Mouse (Mus musculus) forebrain, postnatal 0 days (tissue): ENCODE data around the gene Ccdc36. TPM values are rescaled to one million over a fixed set of nuclear protein-coding genes. Genes with fewer than 3 reads are reported as not detected.
A peak's percentile ranks its signal among the peaks of the same experiment; 100 is the strongest.

Experiments
- ATAC-seq: fragments of 200-750 bp; cut with Nextera tagmentation; 2 replicates; pipeline ENCODE4 v1.8.0; 2017; ENCODE audit warnings: mild to moderate bottlenecking, moderate library complexity
- DNase-seq: peaks from one replicate; pipeline ENCODE4 v3.0.0-alpha.2; 2015
- H3K27ac ChIP-seq: fragments of 300-500 bp; sonication (generic); 2 replicates; pipeline ENCODE4 v1.5.1; 2014; ENCODE audit warnings: low read depth, mild to moderate bottlenecking, antibody characterized with exemption, low read length, moderate library complexity, mixed read lengths
- H3K27me3 ChIP-seq: fragments of 300-500 bp; sonication (generic); 2 replicates; pipeline ENCODE4 v1.6.1; 2014; ENCODE audit warnings: mild to moderate bottlenecking, low read length, mixed read lengths; ENCODE audit not compliant: insufficient read depth
- H3K36me3 ChIP-seq: fragments of 300-500 bp; sonication (generic); 2 replicates; pipeline ENCODE4 v1.6.1; 2014; ENCODE audit warnings: mild to moderate bottlenecking, moderate library complexity; ENCODE audit not compliant: insufficient read depth
- H3K4me1 ChIP-seq: fragments of 300-500 bp; sonication (generic); 2 replicates; pipeline ENCODE4 v1.6.1; 2014; ENCODE audit warnings: antibody characterized with exemption; ENCODE audit not compliant: insufficient read depth
- H3K4me2 ChIP-seq: fragments of 300-500 bp; sonication (generic); 2 replicates; pipeline ENCODE4 v1.6.1; 2014; ENCODE audit warnings: low read depth, mild to moderate bottlenecking, moderate library complexity
- H3K4me3 ChIP-seq: fragments of 300-500 bp; sonication (generic); 2 replicates; pipeline ENCODE4 v1.5.1; 2014; ENCODE audit warnings: low read depth, low read length, mixed read lengths
- H3K9ac ChIP-seq: fragments of 300-500 bp; sonication (generic); 2 replicates; pipeline ENCODE4 v1.6.1; 2014; ENCODE audit warnings: mild to moderate bottlenecking
- H3K9me3 ChIP-seq: fragments of 300-500 bp; sonication (generic); 2 replicates; pipeline ENCODE4 v1.6.1; 2016; ENCODE audit warnings: low read length
- CTCF ChIP-seq: sonication (generic); IDR thresholded peaks from 2 replicates; pipeline ENCODE4 v1.5.1; 2016; ENCODE audit warnings: antibody characterized with exemption, control low read depth, low read depth
- whole genome bisulfite sequencing: fragments of 180-500 bp; shearing (Covaris S2); extraction: QIAGEN DNeasy Blood & Tissue Kit; methylation state at CpG from one replicate; pipeline ENCODE4 v1.1.7; 2014; 5-methylcytosine and 5-hydroxymethylcytosine counted together
- polyA plus RNA-seq: library from polyadenylated mRNA; unstranded; fragments of >200 nt; fragmentation: Nextera tagmentation; extraction: Ambion mirVana; gene quantifications from 2 replicates; pipeline ENCODE4 v1.2.1, GENCODE M21; 2015
- total RNA-seq: library from RNA; depleted of rRNA; stranded (reverse); fragments of >200 nt; gene quantifications from 2 replicates; pipeline ENCODE4 v1.2.3, GENCODE M21; 2014

Ccdc36 gene
- total and polyA plus RNA-seq, 2 experiments from 2014 or later: 1.8 TPM

DNA sequence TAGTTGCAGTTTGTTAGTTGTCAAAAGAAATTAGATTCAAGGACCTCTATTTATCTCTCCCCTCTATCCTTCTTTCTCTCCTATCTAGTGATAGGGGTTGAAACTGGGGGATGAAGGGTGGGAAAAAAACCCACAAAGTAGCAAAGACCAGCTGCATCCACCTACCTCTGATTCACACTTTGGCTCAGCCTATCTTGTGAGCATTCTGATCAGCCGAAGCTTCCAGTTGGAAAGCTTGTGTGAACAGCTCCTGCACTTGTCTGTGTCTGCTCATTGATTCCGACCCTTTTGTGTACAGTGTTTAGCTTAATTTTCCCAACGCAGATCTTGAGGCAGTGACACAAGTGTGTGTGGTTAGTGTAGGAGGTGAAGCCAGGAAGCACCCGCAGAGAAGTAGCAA, 25.2 kb upstream of the Ccdc36 start:
- Histone ChIP-seq H3K9me3 (no peaks in the 10 kb centered on the region), H3K27ac (peak overlapping the region; percentile 82), H3K4me3 (no peak overlapping the region), H3K9ac (0 out of 2 replicates have a peak overlapping the region, but pooled peaks have one; percentile 18), H3K4me2 (peak overlapping the region; percentile 78), H3K36me3 (0 out of 2 replicates have a peak, but pooled peaks cover under 1% of the 10 kb centered on the region), H3K27me3 (no peaks in the 10 kb centered on the region), H3K4me1 (peaks cover 32% of the 10 kb centered on the region)
- no peak for ATAC-seq
- no peak for TF ChIP-seq CTCF
- WGBS: 54% methylated on average over 4 of the region's 4 CpGs
- DNase-seq: peak; percentile 14

DNA sequence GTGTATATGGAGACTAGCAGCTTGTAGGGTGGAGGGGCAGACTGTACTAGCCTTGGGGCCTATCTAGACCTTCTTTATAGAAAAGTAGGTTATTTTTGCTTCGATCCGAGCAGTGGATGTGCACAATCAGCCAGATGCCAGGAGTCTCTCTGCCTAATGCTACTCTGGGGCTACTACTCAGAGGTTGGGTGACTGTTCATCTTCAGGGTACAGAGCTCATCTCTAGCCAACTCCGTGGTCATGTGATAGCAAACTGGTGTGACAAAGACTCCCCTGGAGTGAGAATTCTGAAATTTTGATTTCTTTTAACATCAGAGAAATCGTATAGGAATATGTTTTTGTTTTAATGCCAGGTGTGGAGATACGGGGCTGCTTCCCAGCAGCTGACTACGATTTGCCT, 24.6 kb upstream of the Ccdc36 start:
- Histone ChIP-seq H3K9me3 (no peaks in the 10 kb centered on the region), H3K4me2 (peak overlapping the region; percentile 78), H3K9ac (peak overlapping the region; percentile 75), H3K4me3 (peak overlapping the region; percentile 67), H3K4me1 (peaks cover 32% of the 10 kb centered on the region), H3K36me3 (peaks cover 6% of the 10 kb centered on the region; the same call in 1 of the 2 replicates), H3K27ac (peak overlapping the region; percentile 82), H3K27me3 (no peaks in the 10 kb centered on the region)
- ATAC-seq: peak; percentile 58
- 29% methylated on average over 6 of the region's 6 CpGs for WGBS
- DNase-seq: no peak
- TF ChIP-seq CTCF: no peak

DNA sequence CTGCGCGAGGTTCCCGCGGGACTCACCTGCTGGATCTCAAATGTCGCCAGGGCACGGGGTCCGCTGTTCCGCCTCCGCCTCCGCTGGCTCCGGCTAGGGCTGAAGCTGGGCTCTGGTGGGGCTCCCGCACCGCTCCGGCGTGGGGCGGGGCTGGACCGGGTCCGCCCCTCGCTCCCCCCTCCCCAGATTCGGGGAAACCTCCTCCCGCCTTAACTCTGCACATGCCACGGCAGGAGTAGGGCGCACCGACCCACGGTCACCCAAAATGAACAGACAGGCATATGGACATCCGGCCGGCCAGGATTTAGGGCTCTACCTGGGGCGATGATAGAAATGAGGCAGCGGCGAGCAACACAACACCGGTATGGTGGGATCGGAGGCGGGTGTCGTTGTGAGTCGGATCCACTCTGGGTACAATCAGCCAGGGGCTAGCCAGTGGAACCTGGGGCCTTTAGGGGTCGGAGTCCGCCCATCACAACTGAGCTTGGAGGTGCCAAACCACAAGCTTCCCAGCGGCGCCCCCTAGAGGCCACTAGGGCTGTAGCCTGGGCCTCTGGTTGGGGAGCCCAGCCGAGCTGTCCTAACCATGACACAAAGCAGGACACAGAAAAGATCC, 24.1 kb upstream of the Ccdc36 start:
- TF ChIP-seq CTCF: peak; percentile 92
- ATAC-seq: peak; percentile 91
- WGBS: under 1% methylated on average over 40 of the region's 40 CpGs

DNA sequence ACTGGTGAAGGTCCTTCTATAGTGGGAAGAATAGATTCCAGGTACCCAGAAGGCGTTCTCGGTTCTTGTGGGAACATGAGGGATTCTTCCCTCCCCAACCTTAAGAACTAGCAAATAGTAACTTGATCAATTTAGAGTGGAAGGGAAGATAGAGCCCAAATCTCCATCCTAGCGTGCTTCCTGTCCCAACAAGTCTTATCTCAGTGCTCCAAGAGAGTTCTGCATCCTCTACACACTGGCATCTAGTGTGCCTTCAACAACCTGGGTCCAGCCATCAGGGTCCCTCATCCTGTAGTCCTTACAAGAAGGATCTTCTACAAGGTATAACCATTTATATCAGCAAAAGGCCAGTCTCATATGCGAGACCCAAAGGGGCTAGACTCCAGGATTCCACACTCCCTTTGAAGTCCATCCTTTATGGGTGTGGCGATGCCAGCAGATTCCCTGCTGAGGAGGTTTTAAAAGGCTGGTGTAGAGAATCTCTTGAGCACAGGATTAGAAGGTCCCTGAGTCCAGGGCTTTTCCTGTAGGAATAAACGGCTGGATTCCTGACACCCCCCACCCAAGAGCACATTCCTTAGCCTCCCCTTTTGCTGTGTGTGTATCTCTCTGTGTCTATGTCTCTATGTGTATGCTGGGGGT, 23.4 kb upstream of the Ccdc36 start:
- no peak for TF ChIP-seq CTCF
- H3K4me2 ChIP-seq: peak overlapping the region; percentile 78
- DNase-seq: peak; percentile 24
- ATAC-seq: no peak
- H3K4me3 ChIP-seq: peak overlapping the region; percentile 67
- H3K36me3 ChIP-seq: peaks cover 6% of the 10 kb centered on the region; the same call in 1 of the 2 replicates
- H3K27ac ChIP-seq: peak overlapping the region; percentile 82
- H3K4me1 ChIP-seq: peaks cover 32% of the 10 kb centered on the region
- no peaks in the 10 kb centered on the region for H3K27me3 ChIP-seq
- no peaks in the 10 kb centered on the region for H3K9me3 ChIP-seq
- H3K9ac ChIP-seq: peak overlapping the region; percentile 75
- WGBS: 51% methylated on average over 6 of the region's 6 CpGs

More for the DNA sequence above, 24.1 kb upstream of the Ccdc36 start:
- Histone ChIP-seq H3K9me3 (no peaks in the 10 kb centered on the region), H3K36me3 (peaks cover 6% of the 10 kb centered on the region; the same call in 1 of the 2 replicates), H3K9ac (peak overlapping the region; percentile 75), H3K27me3 (no peaks in the 10 kb centered on the region), H3K4me1 (peaks cover 32% of the 10 kb centered on the region), H3K4me2 (peak overlapping the region; percentile 78), H3K4me3 (peak overlapping the region; percentile 67), H3K27ac (peak overlapping the region; percentile 82)
- DNase-seq: peak; percentile 93

DNA sequence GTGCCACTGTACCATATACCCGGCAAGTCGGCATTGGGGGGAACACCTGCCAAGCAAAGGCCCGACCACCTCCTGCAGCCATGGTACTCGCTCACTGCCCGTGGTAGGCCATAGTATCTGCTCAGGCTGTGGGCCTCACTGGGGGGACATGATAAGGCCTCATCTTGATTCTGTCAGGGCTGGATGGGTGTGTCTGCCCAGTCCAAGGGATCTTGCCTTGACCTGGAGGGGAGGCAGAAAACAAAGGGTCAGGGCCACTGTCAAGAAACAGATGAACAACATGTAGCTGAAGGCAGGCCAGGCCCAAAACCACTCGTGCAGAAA, 22.8 kb upstream of the Ccdc36 start:
- Histone ChIP-seq H3K27ac (peak overlapping the region; percentile 82), H3K4me3 (peak overlapping the region; percentile 67; the same call in 1 of the 2 replicates), H3K4me1 (peaks cover 32% of the 10 kb centered on the region), H3K4me2 (peak overlapping the region; percentile 78), H3K27me3 (no peaks in the 10 kb centered on the region), H3K36me3 (peaks cover 6% of the 10 kb centered on the region; the same call in 1 of the 2 replicates), H3K9me3 (no peaks in the 10 kb centered on the region), H3K9ac (peak overlapping the region; percentile 39; the same call in 1 of the 2 replicates)
- TF ChIP-seq CTCF: no peak
- WGBS: 85% methylated on average over 6 of the region's 6 CpGs
- ATAC-seq (no peak), DNase-seq (no peak)

DNA sequence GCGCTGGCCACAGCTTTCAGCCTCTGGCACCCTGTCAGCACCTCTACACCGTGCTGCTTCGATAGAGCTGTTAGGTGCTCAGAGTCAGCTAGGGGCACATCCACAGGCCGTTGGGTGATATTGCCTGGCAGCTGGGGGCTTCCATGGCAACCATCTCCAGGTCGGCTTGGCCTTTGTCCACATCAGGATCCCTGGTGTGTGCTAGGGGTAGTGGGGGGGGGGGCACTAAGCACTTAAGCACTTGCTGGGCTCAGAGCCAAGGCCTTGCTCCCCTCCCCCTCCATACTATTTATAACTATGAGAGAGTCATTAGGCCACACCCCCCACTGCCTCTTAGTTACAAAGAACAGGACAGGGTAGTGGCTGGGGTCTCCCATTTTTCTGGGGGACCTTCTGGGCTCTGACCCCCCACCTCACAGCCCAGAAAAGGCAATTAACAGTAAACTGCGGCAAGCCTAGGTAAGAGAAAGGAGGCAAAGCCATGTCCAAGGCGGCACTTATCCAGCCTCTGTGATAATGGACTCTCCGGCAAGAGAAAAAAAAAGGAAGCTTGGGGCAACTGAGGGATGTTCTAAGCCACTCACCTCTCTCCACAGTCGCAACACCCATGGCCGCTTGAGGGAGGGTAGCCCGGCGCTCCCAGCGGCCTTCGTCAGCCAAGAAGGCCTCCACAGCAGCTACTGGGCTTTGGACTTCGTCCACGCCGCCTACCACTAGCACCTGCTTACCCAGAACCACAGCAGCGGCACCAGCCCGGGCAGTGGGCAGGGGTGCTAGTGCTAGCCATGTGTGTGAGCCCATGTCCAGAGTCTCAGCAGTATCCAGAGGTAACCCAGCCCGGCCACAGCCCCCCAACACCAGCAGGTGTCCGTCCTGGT, 22.2 kb upstream of the Ccdc36 start:
- Histone ChIP-seq H3K27me3 (no peaks in the 10 kb centered on the region), H3K9ac (peak overlapping the region; percentile 39), H3K4me1 (peaks cover 32% of the 10 kb centered on the region), H3K27ac (peak overlapping the region; percentile 82), H3K9me3 (no peaks in the 10 kb centered on the region), H3K4me2 (peak overlapping the region; percentile 78), H3K4me3 (peak overlapping the region; percentile 22), H3K36me3 (peaks cover 6% of the 10 kb centered on the region; the same call in 1 of the 2 replicates)
- WGBS: 41% methylated on average over 21 of the region's 21 CpGs
- ATAC-seq (peak; percentile 8; the same call in 1 of the 2 replicates), DNase-seq (peak; percentile 61)
- no peak for TF ChIP-seq CTCF
